Mouse (Mus musculus) kidney, embryonic 14.5 days (tissue): ENCODE measurements at regions not wholly inside any gene's neighbourhood (a gene's known extent, or its start where the extent isn't known, plus 50 kb on each side); places are given as distances from the start of the nearest gene placed in this dataset.

Experiments used
- ATAC-seq: fragments of 200-750 bp; cut with Nextera tagmentation; 2 replicates; pipeline ENCODE4 v1.8.0; 2017; ENCODE audit warnings: moderate number of reproducible peaks, mild to moderate bottlenecking, moderate TSS enrichment, moderate library complexity; ENCODE audit not compliant: low FRiP score, low TSS enrichment
- H3K27ac ChIP-seq: fragments of 300-500 bp; sonication (generic); 2 replicates; pipeline ENCODE4 v1.5.1; 2014; ENCODE audit warnings: low read depth, mild to moderate bottlenecking, low read length, moderate library complexity, mixed read lengths
- H3K27me3 ChIP-seq: fragments of 300-500 bp; sonication (generic); 2 replicates; pipeline ENCODE4 v1.6.1; 2014; ENCODE audit warnings: mild to moderate bottlenecking, low read length; ENCODE audit not compliant: control insufficient read depth, insufficient read depth
- H3K36me3 ChIP-seq: fragments of 300-500 bp; sonication (generic); 2 replicates; pipeline ENCODE4 v1.6.1; 2014; ENCODE audit warnings: low read length, mixed read lengths; ENCODE audit not compliant: control insufficient read depth, insufficient read depth
- H3K4me1 ChIP-seq: fragments of 300-500 bp; sonication (generic); 2 replicates; pipeline ENCODE4 v1.6.1; 2014; ENCODE audit warnings: low read length, mixed read lengths; ENCODE audit not compliant: control insufficient read depth, insufficient read depth
- H3K4me2 ChIP-seq: fragments of 300-500 bp; sonication (generic); replicated peaks from 2 replicates; pipeline ENCODE4 v1.6.1; 2014; ENCODE audit warnings: low read depth, mild to moderate bottlenecking, low read length
- H3K4me3 ChIP-seq: fragments of 300-500 bp; sonication (generic); 2 replicates; pipeline ENCODE4 v1.5.1; 2014; ENCODE audit warnings: mild to moderate bottlenecking, low read length
- H3K9ac ChIP-seq: fragments of 300-500 bp; sonication (generic); 2 replicates; pipeline ENCODE4 v1.6.1; 2014; ENCODE audit warnings: low read depth, mild to moderate bottlenecking, low read length, moderate library complexity
- H3K9me3 ChIP-seq: fragments of 300-500 bp; sonication (generic); 2 replicates; pipeline ENCODE4 v1.6.1; 2016; ENCODE audit warnings: low read length; ENCODE audit not compliant: control insufficient read depth
- WGBS: fragments of 180-500 bp; shearing (Covaris S2); extraction: QIAGEN DNeasy Blood & Tissue Kit; methylation state at CpG from one replicate; pipeline ENCODE4 v1.1.7; 2014; 5-methylcytosine and 5-hydroxymethylcytosine counted together

DNA sequence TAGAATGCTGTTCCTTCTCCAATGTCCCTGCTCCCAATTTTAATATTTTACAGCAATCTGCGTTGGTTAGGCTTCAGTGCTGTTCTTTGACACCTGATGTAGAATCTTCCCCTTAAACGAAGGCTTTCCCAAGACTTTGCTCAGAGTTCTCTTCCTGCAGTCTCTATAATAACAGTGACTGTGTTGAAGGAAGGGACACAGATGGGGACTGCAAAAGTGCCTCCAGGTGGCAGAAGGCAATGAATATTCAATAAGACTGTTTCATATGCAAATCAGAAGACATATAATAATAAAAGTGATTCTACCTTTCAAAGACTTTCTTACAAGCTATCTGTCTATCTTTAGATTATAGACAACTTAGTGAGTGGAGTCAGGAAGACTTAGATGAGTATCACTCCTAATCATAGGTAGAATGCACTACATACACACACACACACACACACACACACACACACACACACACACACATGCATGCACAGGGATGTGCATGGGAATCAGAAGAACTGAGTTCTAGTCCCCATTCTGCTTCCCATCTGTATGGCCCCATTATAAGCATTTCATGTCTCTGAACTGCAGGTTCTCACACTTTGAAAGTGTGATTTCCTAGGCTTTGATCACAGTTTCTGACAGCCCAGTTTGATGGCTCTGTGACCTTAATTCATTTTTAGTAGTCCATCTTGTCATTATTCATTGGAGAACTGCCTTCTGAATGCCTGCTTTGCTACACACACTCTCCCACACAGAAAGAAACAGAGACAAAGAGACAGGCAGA lies 445.1 kb upstream of the Tenm4 start:
- Histone ChIP-seq H3K4me1 (no peaks in the 10 kb centered on the region), H3K27me3 (no peaks in the 10 kb centered on the region), H3K36me3 (no peaks in the 10 kb centered on the region), H3K27ac (no peak overlapping the region), H3K9ac (no peak overlapping the region), H3K4me2 (no peak overlapping the region), H3K9me3 (no peaks in the 10 kb centered on the region), H3K4me3 (no peak overlapping the region)
- 85% methylated on average over 2 of the region's 2 CpGs for WGBS
- no peak for ATAC-seq

DNA sequence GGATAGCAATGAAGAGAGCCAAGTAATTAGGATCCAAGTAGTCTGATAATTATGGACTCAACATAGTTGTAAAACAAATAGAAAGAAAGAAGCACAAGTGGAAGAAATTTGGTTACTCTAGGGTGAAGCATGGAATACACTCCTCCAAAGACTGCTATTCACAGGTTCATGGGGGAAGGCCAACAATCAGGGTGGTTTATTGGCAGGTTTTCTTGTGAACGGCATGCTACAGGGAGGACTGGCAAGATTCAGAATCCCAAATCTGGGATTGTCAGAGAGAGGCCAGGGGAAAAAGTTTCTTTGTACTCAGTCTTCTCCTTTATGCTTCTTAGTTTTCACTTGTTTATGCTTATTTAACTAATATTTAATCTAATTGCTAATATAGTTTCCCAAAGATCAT lies 437.2 kb upstream of the Tenm4 start:
- Histone ChIP-seq H3K36me3 (no peaks in the 10 kb centered on the region), H3K27me3 (no peaks in the 10 kb centered on the region), H3K9me3 (no peaks in the 10 kb centered on the region), H3K27ac (no peak overlapping the region), H3K4me1 (no peaks in the 10 kb centered on the region), H3K9ac (no peak overlapping the region), H3K4me2 (no peak overlapping the region), H3K4me3 (no peak overlapping the region)
- 72% methylated on average over 1 of the region's 1 CpGs for WGBS
- ATAC-seq: no peak

DNA sequence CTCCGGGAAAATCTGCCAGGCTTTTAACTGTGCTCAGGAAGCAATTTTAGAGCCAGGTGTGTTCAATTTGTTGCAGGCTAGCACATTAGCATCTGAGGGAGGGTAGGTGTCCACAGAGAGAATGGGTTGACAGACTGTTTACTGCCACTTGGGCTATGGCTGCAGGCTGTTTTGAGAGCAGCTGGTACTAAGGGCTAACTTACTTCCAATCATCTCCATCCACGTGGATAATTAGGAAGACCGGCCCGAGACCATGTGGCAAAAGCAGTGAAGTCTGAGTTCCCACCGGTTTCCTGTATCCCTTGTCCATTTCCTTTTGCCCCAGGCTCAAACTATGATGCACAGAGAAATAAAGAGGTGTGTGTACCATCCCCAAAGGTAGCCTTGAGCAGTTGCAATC lies 436.5 kb upstream of the Tenm4 start:
- Histone ChIP-seq H3K27me3 (no peaks in the 10 kb centered on the region), H3K9me3 (no peaks in the 10 kb centered on the region), H3K4me2 (no peak overlapping the region), H3K4me3 (no peak overlapping the region), H3K9ac (no peak overlapping the region), H3K4me1 (no peaks in the 10 kb centered on the region), H3K36me3 (no peaks in the 10 kb centered on the region), H3K27ac (no peak overlapping the region)
- no peak for ATAC-seq
- 65% methylated on average over 5 of the region's 5 CpGs for WGBS

DNA sequence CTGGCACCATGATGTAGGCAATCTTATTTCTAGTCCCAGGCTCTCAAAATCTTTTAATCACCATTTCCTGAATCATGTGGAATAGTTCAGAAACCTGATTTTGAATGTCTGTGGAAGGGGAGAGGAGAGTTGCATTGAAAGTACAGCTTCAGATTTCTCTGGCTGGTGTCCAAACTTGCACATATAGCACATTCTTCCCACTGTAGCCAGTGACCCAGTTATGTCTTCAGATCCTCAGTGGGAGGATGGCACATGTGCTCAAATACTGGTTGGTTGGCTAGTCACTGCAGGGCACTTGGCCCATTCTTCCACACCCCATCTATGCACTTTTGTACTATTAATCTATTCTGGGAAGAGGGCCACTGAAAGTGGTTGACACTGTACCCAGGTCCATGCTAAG lies 434.3 kb upstream of the Tenm4 start:
- H3K4me1 ChIP-seq: no peaks in the 10 kb centered on the region
- no peak for ATAC-seq
- no peaks in the 10 kb centered on the region for H3K27me3 ChIP-seq
- no peaks in the 10 kb centered on the region for H3K36me3 ChIP-seq
- H3K27ac ChIP-seq: no peak overlapping the region
- H3K9ac ChIP-seq: no peak overlapping the region
- no peak overlapping the region for H3K4me2 ChIP-seq
- H3K4me3 ChIP-seq: no peak overlapping the region
- H3K9me3 ChIP-seq: no peaks in the 10 kb centered on the region

DNA sequence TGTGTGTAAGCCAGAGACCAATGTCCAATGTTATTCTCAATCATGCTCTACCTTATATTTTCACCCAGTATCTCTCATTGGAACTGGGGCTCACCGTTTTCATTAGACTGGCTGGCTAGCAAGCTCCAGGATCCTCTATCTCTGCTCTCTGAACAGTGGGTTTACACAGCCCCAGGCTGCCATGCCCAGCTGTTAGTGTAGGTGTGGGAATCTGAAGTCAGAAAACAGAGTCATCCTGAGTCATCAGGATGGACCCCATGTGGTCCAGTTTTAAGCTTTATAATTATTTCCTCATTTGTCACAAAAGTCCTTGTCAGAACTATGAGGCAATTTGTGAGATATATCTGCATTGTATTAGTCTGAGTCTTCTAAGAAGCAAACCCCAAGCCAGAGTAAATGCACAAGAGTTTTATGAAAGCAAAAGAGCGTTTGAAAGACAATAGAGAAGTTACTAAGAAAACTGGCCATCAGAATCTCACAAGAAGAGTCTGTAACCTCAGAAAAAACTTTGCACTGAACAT lies 432.3 kb upstream of the Tenm4 start:
- Histone ChIP-seq H3K27me3 (no peaks in the 10 kb centered on the region), H3K4me1 (no peaks in the 10 kb centered on the region), H3K36me3 (no peaks in the 10 kb centered on the region), H3K4me2 (no peak overlapping the region), H3K27ac (no peak overlapping the region), H3K9me3 (no peaks in the 10 kb centered on the region), H3K9ac (no peak overlapping the region), H3K4me3 (no peak overlapping the region)
- 89% methylated on average over 2 of the region's 2 CpGs for WGBS
- no peak for ATAC-seq

DNA sequence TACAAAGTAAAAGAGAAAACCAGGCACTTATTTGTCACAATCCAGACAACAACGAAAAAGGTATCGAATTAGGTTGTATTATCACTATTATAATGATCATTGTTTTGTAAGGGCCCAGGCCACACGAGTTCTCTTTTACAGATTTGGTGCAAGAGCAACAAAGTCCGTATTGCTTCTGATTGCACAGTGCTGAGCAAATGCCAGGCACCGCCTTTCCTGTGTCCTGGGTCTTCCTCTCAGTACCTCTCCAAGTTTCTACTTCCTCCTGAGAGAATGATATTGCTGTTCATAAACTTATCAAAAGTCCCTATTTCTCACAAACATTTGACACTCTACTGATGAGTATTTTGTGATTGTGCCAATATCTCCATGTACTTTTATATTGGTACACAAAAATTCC lies 431.3 kb upstream of the Tenm4 start:
- H3K27ac ChIP-seq: no peak overlapping the region
- no peaks in the 10 kb centered on the region for H3K36me3 ChIP-seq
- no peaks in the 10 kb centered on the region for H3K27me3 ChIP-seq
- no peak for ATAC-seq
- no peak overlapping the region for H3K4me2 ChIP-seq
- H3K4me3 ChIP-seq: no peak overlapping the region
- no peaks in the 10 kb centered on the region for H3K9me3 ChIP-seq
- H3K4me1 ChIP-seq: no peaks in the 10 kb centered on the region
- H3K9ac ChIP-seq: no peak overlapping the region
- WGBS: 85% methylated on average over 5 of the region's 5 CpGs

DNA sequence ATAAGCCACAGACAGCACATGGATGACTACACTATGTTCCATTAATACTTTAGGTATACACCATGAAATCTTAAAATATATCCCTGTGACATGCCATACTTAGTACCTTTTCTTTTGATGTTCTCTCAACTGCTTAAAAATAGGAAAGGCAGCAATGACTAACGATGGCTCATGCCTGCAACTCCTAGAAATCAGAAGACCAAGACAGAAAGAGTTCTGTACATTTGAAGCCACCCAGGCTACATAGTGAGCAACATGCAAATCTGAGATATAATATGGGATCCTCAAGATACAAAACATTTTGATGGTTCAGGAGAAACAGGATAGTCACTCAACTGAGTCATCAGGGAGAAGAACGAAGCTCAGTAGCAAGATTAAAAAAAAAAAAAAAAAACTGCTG lies 412.7 kb upstream of the Tenm4 start:
- H3K4me3 ChIP-seq: no peak overlapping the region
- H3K27ac ChIP-seq: no peak overlapping the region
- no peak for ATAC-seq
- no peaks in the 10 kb centered on the region for H3K4me1 ChIP-seq
- H3K36me3 ChIP-seq: no peaks in the 10 kb centered on the region
- H3K27me3 ChIP-seq: no peaks in the 10 kb centered on the region
- no peak overlapping the region for H3K9ac ChIP-seq
- WGBS: 87% methylated on average over 2 of the region's 2 CpGs
- H3K4me2 ChIP-seq: no peak overlapping the region
- H3K9me3 ChIP-seq: no peaks in the 10 kb centered on the region

DNA sequence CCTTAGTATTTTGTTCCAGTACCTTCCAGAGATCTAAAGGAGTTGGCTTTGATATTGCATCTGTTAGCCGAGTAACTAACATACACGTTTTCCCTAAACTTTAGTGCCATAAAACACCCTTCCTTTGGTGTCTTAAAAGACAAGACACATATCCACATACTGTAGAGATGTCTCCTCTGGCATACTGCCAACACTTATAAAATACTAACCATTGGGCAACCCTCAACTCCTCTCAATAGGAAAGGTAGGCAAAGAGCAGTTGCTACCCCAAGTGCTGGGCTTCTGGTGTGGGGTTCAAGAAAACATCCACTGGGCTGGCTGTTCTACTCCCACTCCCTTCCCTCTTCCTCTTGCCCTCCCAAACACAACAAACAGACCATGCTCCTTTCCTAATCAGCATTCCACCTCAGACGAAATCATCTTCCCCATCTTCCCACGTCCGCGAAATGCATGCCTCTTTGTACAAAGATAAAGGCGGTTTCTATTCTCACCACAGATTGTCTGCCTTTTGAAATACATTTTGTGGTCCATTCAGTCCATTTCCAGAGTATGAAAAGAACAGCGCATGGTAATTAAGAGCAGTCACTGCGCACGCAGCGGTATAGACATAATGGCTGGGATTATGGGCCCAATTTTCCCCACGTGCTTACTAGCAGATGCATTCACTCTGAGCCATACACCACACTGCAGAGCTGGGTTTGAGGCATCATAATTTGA lies 409.9 kb upstream of the Tenm4 start:
- Histone ChIP-seq H3K27ac (no peak overlapping the region), H3K36me3 (no peaks in the 10 kb centered on the region), H3K4me2 (no peak overlapping the region), H3K4me1 (no peaks in the 10 kb centered on the region), H3K9me3 (no peaks in the 10 kb centered on the region), H3K27me3 (no peaks in the 10 kb centered on the region), H3K9ac (no peak overlapping the region), H3K4me3 (no peak overlapping the region)
- WGBS: 91% methylated on average over 12 of the region's 12 CpGs
- no peak for ATAC-seq

DNA sequence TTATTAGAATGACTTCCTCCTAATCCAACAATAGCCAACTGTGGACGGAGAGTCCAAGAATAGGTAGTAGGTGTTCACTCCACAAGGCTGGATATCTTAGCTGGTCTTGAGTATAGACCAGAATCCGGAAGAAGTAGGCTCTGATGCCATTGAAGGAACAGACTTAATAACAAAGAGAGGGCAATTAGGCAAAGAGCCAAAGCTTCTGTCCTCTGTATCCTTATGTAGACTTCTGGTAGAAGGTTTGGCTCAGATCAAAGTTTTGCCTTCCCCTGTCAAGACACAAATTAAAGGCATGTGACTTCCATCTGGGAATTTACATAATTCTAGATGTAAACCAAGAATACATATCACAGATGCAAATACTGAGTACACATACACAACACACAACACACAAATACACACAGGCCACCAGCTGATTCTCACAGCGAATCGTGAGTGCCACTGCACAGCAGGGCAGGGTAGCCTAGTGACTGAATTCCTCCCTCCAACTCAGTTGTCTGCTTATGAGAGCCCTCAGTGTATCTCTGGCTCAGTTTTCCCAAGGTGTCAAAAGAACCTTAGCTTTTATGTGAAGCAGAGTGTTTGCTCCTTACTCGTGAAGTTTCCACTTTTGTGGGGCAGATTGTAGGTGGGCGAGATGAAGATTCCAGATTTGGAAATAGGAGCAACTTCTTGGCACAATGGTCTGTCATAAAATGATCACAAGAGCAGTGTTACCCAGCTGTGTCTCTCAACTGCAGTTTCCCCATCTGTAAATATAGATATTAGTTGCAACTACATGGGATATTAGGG lies 404.5 kb upstream of the Tenm4 start:
- Histone ChIP-seq H3K9me3 (no peaks in the 10 kb centered on the region), H3K4me2 (no peak overlapping the region), H3K9ac (no peak overlapping the region), H3K27me3 (no peaks in the 10 kb centered on the region), H3K4me3 (no peak overlapping the region), H3K27ac (no peak overlapping the region), H3K36me3 (no peaks in the 10 kb centered on the region), H3K4me1 (no peaks in the 10 kb centered on the region)
- ATAC-seq: no peak
- WGBS: 89% methylated on average over 6 of the region's 6 CpGs
